Mouse (Mus musculus) brain, embryonic 18.5 days (tissue): ENCODE results near the gene Tbc1d22a.
A peak's percentile ranks its signal among the peaks of the same experiment; 100 is the strongest.
"Not testable (repeated sequence)": the region's sequence is repeated elsewhere in the genome, so short reads cannot be mapped to it uniquely, and the experiment has no call there.

Source experiments
- DNase-seq: peaks from one replicate; pipeline ENCODE4 v3.0.0-alpha.2; 2012; ENCODE audit warnings: low read depth, low spot score

The Tbc1d22a gene

GRCm38 (mm10) chr15:86213753-86214548, at the start of gene Tbc1d22a:
TSS of gene Tbc1d22a (plus strand) at chr15:86214459.
- DNase-seq, result peak; percentile 84

- DNase-seq, result no peak
Measured at GRCm38 (mm10) chr15:86164718-86165345, 49.4 kb upstream of the Tbc1d22a start.

GRCm38 (mm10) chr15:86165811-86166590, 48.3 kb upstream of the Tbc1d22a start:
- DNase-seq, result no peak

GRCm38 (mm10) chr15:86167032-86167655, 47.1 kb upstream of the Tbc1d22a start:
- DNase-seq, result no peak

GRCm38 (mm10) chr15:86167787-86168504, 46.3 kb upstream of the Tbc1d22a start:
- no peak for DNase-seq

GRCm38 (mm10) chr15:86168505-86168867, 45.8 kb upstream of the Tbc1d22a start:
- no peak for DNase-seq

GRCm38 (mm10) chr15:86168941-86169816, 45.1 kb upstream of the Tbc1d22a start:
- no peak for DNase-seq

- no peak for DNase-seq
Measured at GRCm38 (mm10) chr15:86169817-86170110, 44.5 kb upstream of the Tbc1d22a start.

- no peak for DNase-seq
Measured at GRCm38 (mm10) chr15:86171316-86171715, 42.9 kb upstream of the Tbc1d22a start.

- no peak for DNase-seq
Measured at GRCm38 (mm10) chr15:86172124-86172523, 42.1 kb upstream of the Tbc1d22a start.

GRCm38 (mm10) chr15:86172526-86172925, 41.7 kb upstream of the Tbc1d22a start:
- DNase-seq, result no peak

- no peak for DNase-seq
Measured at GRCm38 (mm10) chr15:86173136-86173985, 40.9 kb upstream of the Tbc1d22a start.

- no peak for DNase-seq
Measured at GRCm38 (mm10) chr15:86175253-86176050, 38.8 kb upstream of the Tbc1d22a start.

GRCm38 (mm10) chr15:86176166-86176565, 38.1 kb upstream of the Tbc1d22a start:
- DNase-seq, result no peak

GRCm38 (mm10) chr15:86176771-86177702, 37.2 kb upstream of the Tbc1d22a start:
- DNase-seq, result no peak

- not testable (repeated sequence) for DNase-seq
Measured at GRCm38 (mm10) chr15:86177703-86178251, 36.5 kb upstream of the Tbc1d22a start.

GRCm38 (mm10) chr15:86178594-86178993, 35.7 kb upstream of the Tbc1d22a start:
- no peak for DNase-seq
